Mouse (Mus musculus) ES-Bruce4 (cell line): ENCODE measurements around the gene Apaf1. TPM values are rescaled to one million over a fixed set of nuclear protein-coding genes. Genes with fewer than 3 reads are reported as not detected.

Experiments
- H3K27ac ChIP-seq: 2 replicates; pipeline ENCODE4 v1.5.1; 2012; ENCODE audit warnings: low read length, inconsistent platforms; ENCODE audit not compliant: insufficient read depth
- H3K27me3 ChIP-seq: 2 replicates; pipeline ENCODE4 v1.6.1; 2012; ENCODE audit warnings: mild to moderate bottlenecking, low read length, inconsistent platforms; ENCODE audit not compliant: control insufficient read depth, poor library complexity, insufficient read depth, severe bottlenecking
- H3K36me3 ChIP-seq: 2 replicates; pipeline ENCODE4 v1.6.1; 2012; ENCODE audit warnings: inconsistent platforms, mild to moderate bottlenecking, low read length, moderate library complexity; ENCODE audit not compliant: control insufficient read depth, poor library complexity, insufficient read depth, severe bottlenecking
- H3K4me1 ChIP-seq: one replicate; pipeline ENCODE4 v1.8.1; 2011; ENCODE audit warnings: low read length; ENCODE audit not compliant: control insufficient read depth, insufficient read depth
- H3K4me3 ChIP-seq: 2 replicates; pipeline ENCODE4 v1.5.1; 2011; ENCODE audit warnings: low read depth, mild to moderate bottlenecking, low read length
- H3K9ac ChIP-seq: 2 replicates; pipeline ENCODE4 v1.6.1; 2012; ENCODE audit warnings: low read depth, mild to moderate bottlenecking, inconsistent platforms; ENCODE audit not compliant: poor library complexity, severe bottlenecking
- H3K9me3 ChIP-seq: replicated peaks from 2 replicates; pipeline ENCODE4 v1.6.1; 2012; ENCODE audit warnings: mild to moderate bottlenecking, low read length, inconsistent platforms; ENCODE audit not compliant: control insufficient read depth, poor library complexity, insufficient read depth, severe bottlenecking
- CTCF ChIP-seq: IDR thresholded peaks from one replicate; pipeline ENCODE4 v1.8.1; 2011; ENCODE audit warnings: low read depth, low read length
- EP300 ChIP-seq: IDR thresholded peaks from 2 replicates; pipeline ENCODE4 v1.6.1; 2011; ENCODE audit warnings: low read depth, low read length; ENCODE audit not compliant: insufficient read depth
- POLR2A ChIP-seq: IDR thresholded peaks from one replicate; pipeline ENCODE4 v1.8.1; 2011; ENCODE audit warnings: low read length; ENCODE audit not compliant: insufficient read depth
- polyA plus RNA-seq: library from polyadenylated mRNA; stranded (reverse); fragments of >200 nt; gene quantifications from 2 replicates; pipeline ENCODE4 v1.2.4, GENCODE M21; 2011; ENCODE audit warnings: low read depth; ENCODE audit not compliant: missing spikeins, insufficient read depth, insufficient read length

The Apaf1 gene
- polyA plus RNA-seq, 1 experiment = 73.0 TPM

GRCm38 (mm10) chr10:91123828-91124822, 41.6 kb upstream of the Apaf1 start, which contains the start of gene Slc25a3:
Slc25a3 (minus strand) TSS chr10:91124059.
- Histone ChIP-seq H3K27ac (peak within 1 kb of the TSS; percentile 78), H3K9me3 (no peaks in the 10 kb centered on the region), H3K4me1 (no peaks in the 10 kb centered on the region), H3K4me3 (peak within 1 kb of the TSS; percentile 97), H3K27me3 (no peaks in the 10 kb centered on the region), H3K36me3 (peaks cover 31% of the 10 kb centered on the region), H3K9ac (peak within 1 kb of the TSS; percentile 91)
- TF ChIP-seq EP300 = no peak
- no peak for TF ChIP-seq CTCF
- peak; percentile 68 for TF ChIP-seq POLR2A

DNA sequence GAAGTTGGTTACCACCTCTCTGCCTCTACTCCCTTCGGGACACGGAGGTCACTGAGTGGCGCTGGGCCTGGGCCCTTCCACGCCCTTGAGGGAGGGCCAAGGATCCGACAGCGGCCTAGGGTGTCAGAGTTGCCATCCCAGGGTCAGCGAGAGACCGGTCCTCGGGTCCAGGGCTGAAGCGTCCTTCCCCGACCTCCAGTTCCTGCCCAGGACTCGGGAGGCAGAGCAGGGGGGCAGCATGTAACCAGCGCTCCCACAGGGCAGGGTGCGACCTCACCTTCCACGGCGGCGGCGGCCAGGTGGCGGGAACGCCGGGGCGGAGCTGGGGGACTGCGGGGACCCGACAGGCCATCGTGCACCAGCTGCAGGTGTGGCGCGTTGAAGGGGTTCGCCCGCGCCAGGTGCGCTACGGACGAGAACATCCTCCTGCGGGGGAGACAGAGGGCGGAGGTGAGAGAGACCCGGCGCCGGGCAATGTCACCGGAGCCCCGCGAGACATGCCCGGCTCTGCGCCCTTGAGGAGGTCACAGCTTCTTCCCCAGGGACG, 40.8 kb upstream of the Apaf1 start:
- Histone ChIP-seq H3K27ac (peak overlapping the region; percentile 35), H3K27me3 (no peaks in the 10 kb centered on the region), H3K4me1 (no peaks in the 10 kb centered on the region), H3K36me3 (peaks cover 39% of the 10 kb centered on the region), H3K9me3 (no peaks in the 10 kb centered on the region), H3K4me3 (peak overlapping the region; percentile 97), H3K9ac (peak overlapping the region; percentile 91)
- no peak for TF ChIP-seq EP300
- no peak for TF ChIP-seq CTCF
- TF ChIP-seq POLR2A = no peak

- H3K36me3 ChIP-seq = peaks cover 46% of the 10 kb centered on the region
- H3K27me3 ChIP-seq = no peaks in the 10 kb centered on the region
- H3K4me1 ChIP-seq = no peaks in the 10 kb centered on the region
- H3K27ac ChIP-seq = no peak overlapping the region
- peak overlapping the region; percentile 91 for H3K9ac ChIP-seq
- no peak overlapping the region for H3K4me3 ChIP-seq
- H3K9me3 ChIP-seq = no peaks in the 10 kb centered on the region
- TF ChIP-seq CTCF (no peak), POLR2A (no peak), EP300 (no peak)
These were observed 40.1 kb upstream of the Apaf1 start for GRCm38 (mm10) chr10:91122646-91123045.

- no peak overlapping the region for H3K27ac ChIP-seq
- H3K36me3 ChIP-seq = peaks cover 63% of the 10 kb centered on the region
- TF ChIP-seq CTCF = peak; percentile 34
- TF ChIP-seq EP300 = no peak
- H3K9ac ChIP-seq = no peak overlapping the region
- H3K4me1 ChIP-seq = no peaks in the 10 kb centered on the region
- H3K4me3 ChIP-seq = no peak overlapping the region
- H3K9me3 ChIP-seq = no peaks in the 10 kb centered on the region
- no peaks in the 10 kb centered on the region for H3K27me3 ChIP-seq
These were observed 34.4 kb upstream of the Apaf1 start for GRCm38 (mm10) chr10:91116958-91117357.

- no peak overlapping the region for H3K9ac ChIP-seq
- no peaks in the 10 kb centered on the region; the same call in 1 of the 2 replicates for H3K36me3 ChIP-seq
- no peak overlapping the region for H3K27ac ChIP-seq
- H3K4me3 ChIP-seq = no peak overlapping the region
- TF ChIP-seq EP300 = no peak
- TF ChIP-seq POLR2A = no peak
- no peak for TF ChIP-seq CTCF
- H3K4me1 ChIP-seq = no peaks in the 10 kb centered on the region
- H3K9me3 ChIP-seq = no peaks in the 10 kb centered on the region
- H3K27me3 ChIP-seq = no peaks in the 10 kb centered on the region
These were observed 27.3 kb upstream of the Apaf1 start for GRCm38 (mm10) chr10:91109841-91110240.

DNA sequence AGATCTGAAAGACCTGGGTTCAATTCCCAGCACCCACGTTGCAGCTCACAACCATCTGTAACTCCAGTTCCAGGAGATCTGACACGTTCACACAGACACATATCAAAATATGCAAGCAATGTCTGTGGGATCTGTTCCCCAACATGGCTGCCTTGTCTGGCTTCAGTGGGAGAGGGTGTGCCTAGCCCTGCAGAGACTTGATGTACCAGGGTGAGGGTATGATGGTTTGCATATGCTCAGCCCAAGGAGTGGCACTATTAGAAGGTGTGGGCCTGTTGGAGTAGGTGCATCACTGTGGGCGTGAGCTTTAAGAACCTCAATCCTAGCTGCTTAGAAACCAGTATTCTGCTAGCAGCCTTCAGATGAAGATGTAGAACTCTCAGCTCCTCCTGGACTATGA, 23.4 kb upstream of the Apaf1 start:
- Histone ChIP-seq H3K4me1 (no peaks in the 10 kb centered on the region), H3K9me3 (no peaks in the 10 kb centered on the region), H3K36me3 (no peaks in the 10 kb centered on the region), H3K27ac (no peak overlapping the region), H3K27me3 (no peaks in the 10 kb centered on the region), H3K4me3 (no peak overlapping the region), H3K9ac (no peak overlapping the region)
- TF ChIP-seq CTCF (no peak), POLR2A (no peak), EP300 (no peak)
